Mouse (Mus musculus) erythroblast, embryonic 14.5 days (primary cell): ENCODE data around the gene Sulf2. TPM values are rescaled to one million over a fixed set of nuclear protein-coding genes. Genes with fewer than 3 reads are reported as not detected.

Experiments
- H3K27me3 ChIP-seq: 2 replicates; pipeline ENCODE4 v1.6.1; 2012; ENCODE audit warnings: inconsistent platforms; ENCODE audit not compliant: control insufficient read depth
- H3K36me3 ChIP-seq: 2 replicates; pipeline ENCODE4 v1.6.1; 2012; ENCODE audit warnings: mild to moderate bottlenecking, inconsistent platforms; ENCODE audit not compliant: control insufficient read depth
- H3K4me1 ChIP-seq: 2 replicates; pipeline ENCODE4 v1.6.1; 2012; ENCODE audit warnings: inconsistent platforms; ENCODE audit not compliant: control insufficient read depth
- H3K4me3 ChIP-seq: replicated peaks from 2 replicates; pipeline ENCODE3; 2012; ENCODE audit warnings: moderate library complexity, mild to moderate bottlenecking, inconsistent platforms
- H3K9me3 ChIP-seq: 2 replicates; pipeline ENCODE4 v1.6.1; 2012; ENCODE audit warnings: low read length, inconsistent platforms, mixed read lengths; ENCODE audit not compliant: control insufficient read depth
- GATA1 ChIP-seq: IDR thresholded peaks from 2 replicates; pipeline ENCODE4 v1.6.1; 2012; ENCODE audit warnings: low read length, inconsistent platforms, mixed read lengths
- TAL1 ChIP-seq: IDR thresholded peaks from 3 replicates; pipeline ENCODE4 v1.6.1; 2012; ENCODE audit warnings: low read length, inconsistent platforms, mixed read lengths
- polyA plus RNA-seq: library from polyadenylated mRNA; stranded (reverse); fragments of >175 nt; gene quantifications from 2 replicates; pipeline ENCODE4 v1.2.3, GENCODE M21; 2012

Gene Sulf2
- polyA plus RNA-seq, 1 experiment = 0.01 TPM

GRCm38 (mm10) chr2:166126343-166126742 is 29.1 kb downstream of the Sulf2 start:
- H3K4me3 ChIP-seq = no peak overlapping the region
- no peaks in the 10 kb centered on the region for H3K36me3 ChIP-seq
- no peaks in the 10 kb centered on the region for H3K4me1 ChIP-seq
- no peaks in the 10 kb centered on the region for H3K27me3 ChIP-seq
- no peaks in the 10 kb centered on the region for H3K9me3 ChIP-seq
- TF ChIP-seq TAL1 = no peak

GRCm38 (mm10) chr2:166125492-166126252 is 29.8 kb downstream of the Sulf2 start:
- no peak for TF ChIP-seq TAL1
- Histone ChIP-seq H3K9me3 (no peaks in the 10 kb centered on the region), H3K4me1 (no peaks in the 10 kb centered on the region), H3K27me3 (no peaks in the 10 kb centered on the region), H3K36me3 (no peaks in the 10 kb centered on the region), H3K4me3 (no peak overlapping the region)

GRCm38 (mm10) chr2:166125033-166125432 is 30.4 kb downstream of the Sulf2 start:
- Histone ChIP-seq H3K9me3 (no peaks in the 10 kb centered on the region), H3K4me1 (no peaks in the 10 kb centered on the region), H3K36me3 (no peaks in the 10 kb centered on the region), H3K27me3 (no peaks in the 10 kb centered on the region), H3K4me3 (no peak overlapping the region)
- TF ChIP-seq TAL1 (no peak), GATA1 (no peak)

GRCm38 (mm10) chr2:166122781-166123180 is 32.7 kb downstream of the Sulf2 start:
- no peaks in the 10 kb centered on the region for H3K27me3 ChIP-seq

GRCm38 (mm10) chr2:166121681-166122355 is 33.6 kb downstream of the Sulf2 start:
- H3K4me1 ChIP-seq = no peaks in the 10 kb centered on the region
- H3K36me3 ChIP-seq = no peaks in the 10 kb centered on the region
- no peaks in the 10 kb centered on the region for H3K27me3 ChIP-seq
- no peaks in the 10 kb centered on the region for H3K9me3 ChIP-seq
- H3K4me3 ChIP-seq = no peak overlapping the region
- TF ChIP-seq GATA1 (no peak), TAL1 (no peak)

More at GRCm38 (mm10) chr2:166122781-166123180, 32.7 kb downstream of the Sulf2 start:
- H3K9me3 ChIP-seq = no peaks in the 10 kb centered on the region
- no peak for TF ChIP-seq GATA1
- TF ChIP-seq TAL1 = no peak
- H3K4me1 ChIP-seq = no peaks in the 10 kb centered on the region
- H3K36me3 ChIP-seq = no peaks in the 10 kb centered on the region
- no peak overlapping the region for H3K4me3 ChIP-seq

- TF ChIP-seq TAL1 (no peak), GATA1 (no peak)
- H3K27me3 ChIP-seq = no peaks in the 10 kb centered on the region
- H3K9me3 ChIP-seq = no peaks in the 10 kb centered on the region
- no peak overlapping the region for H3K4me3 ChIP-seq
- no peaks in the 10 kb centered on the region for H3K4me1 ChIP-seq
- H3K36me3 ChIP-seq = no peaks in the 10 kb centered on the region
Measured at GRCm38 (mm10) chr2:166119992-166120391, 35.5 kb downstream of the Sulf2 start.

GRCm38 (mm10) chr2:166116704-166117103 is 38.8 kb downstream of the Sulf2 start:
- TF ChIP-seq TAL1 (no peak), GATA1 (no peak)
- H3K4me1 ChIP-seq = no peaks in the 10 kb centered on the region
- H3K9me3 ChIP-seq = no peaks in the 10 kb centered on the region
- H3K4me3 ChIP-seq = no peak overlapping the region
- no peaks in the 10 kb centered on the region for H3K36me3 ChIP-seq
- no peaks in the 10 kb centered on the region for H3K27me3 ChIP-seq

GRCm38 (mm10) chr2:166116278-166116608 is 39.2 kb downstream of the Sulf2 start:
- Histone ChIP-seq H3K4me1 (no peaks in the 10 kb centered on the region), H3K27me3 (no peaks in the 10 kb centered on the region), H3K36me3 (no peaks in the 10 kb centered on the region), H3K4me3 (no peak overlapping the region), H3K9me3 (no peaks in the 10 kb centered on the region)
- TF ChIP-seq TAL1 (no peak), GATA1 (no peak)

- Histone ChIP-seq H3K4me1 (no peaks in the 10 kb centered on the region), H3K9me3 (no peaks in the 10 kb centered on the region), H3K36me3 (no peaks in the 10 kb centered on the region), H3K27me3 (no peaks in the 10 kb centered on the region), H3K4me3 (no peak overlapping the region)
- TF ChIP-seq TAL1 = no peak
- no peak for TF ChIP-seq GATA1
Measured at GRCm38 (mm10) chr2:166115571-166116277, 39.7 kb downstream of the Sulf2 start.
